Mouse (Mus musculus): Measurements from ENCODE around the gene Gabrd.

GRCm38 (mm10) chr4:155413641-155414335 lies 15.9 kb upstream of the Gabrd start:
- TF ChIP-seq CTCF (IDR thresholded peaks at IDR 0.05) (no peak), EP300 (IDR thresholded peaks at IDR 0.05) (no peak)
